Mouse (Mus musculus): ENCODE measurements around the gene Aars2.

DNA sequence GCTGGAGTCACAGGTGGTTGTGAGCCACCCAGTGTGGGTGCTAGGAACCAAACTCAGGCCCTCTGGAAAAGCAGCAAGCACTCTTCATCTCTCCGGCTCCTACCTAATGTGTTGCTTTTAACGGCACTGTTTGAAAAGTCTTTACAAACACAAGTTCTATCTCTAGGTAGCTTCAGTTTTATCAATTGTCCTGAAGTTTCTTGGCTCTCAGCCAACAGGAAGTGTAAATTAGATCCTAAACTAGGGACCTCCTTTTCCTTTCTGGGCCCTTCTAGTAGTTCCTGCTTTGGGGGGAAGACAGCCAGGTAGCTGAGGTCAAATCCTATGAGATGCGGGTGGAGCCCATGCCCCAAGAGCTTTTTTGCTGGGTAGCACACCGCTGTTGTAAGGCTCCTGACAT is 4.2 kb downstream of the Aars2 start:
- no peak for TF ChIP-seq CTCF (IDR thresholded peaks at IDR 0.05; ENCODE audit: borderline replicate concordance, insufficient read depth, low read length)
- no peak for TF ChIP-seq POLR2A (IDR thresholded peaks at IDR 0.05; ENCODE audit: low read depth, low read length)

Data from embryonic fibroblast, embryonic 13.5 days (primary cell).